Mouse (Mus musculus) neutrophil, adult 65 days (primary cell): Measurements from ENCODE around the gene Rbm26. TPM values are rescaled to one million over a fixed set of nuclear protein-coding genes. Genes with fewer than 3 reads are reported as not detected.

Experiments used
- total RNA-seq: library from RNA; stranded (reverse); gene quantifications from 2 replicates; pipeline ENCODE4 v1.2.4, GENCODE M21; 2023

Rbm26 gene
- total RNA-seq = 30.1 and 41.2 TPM in 2 replicates

DNA sequence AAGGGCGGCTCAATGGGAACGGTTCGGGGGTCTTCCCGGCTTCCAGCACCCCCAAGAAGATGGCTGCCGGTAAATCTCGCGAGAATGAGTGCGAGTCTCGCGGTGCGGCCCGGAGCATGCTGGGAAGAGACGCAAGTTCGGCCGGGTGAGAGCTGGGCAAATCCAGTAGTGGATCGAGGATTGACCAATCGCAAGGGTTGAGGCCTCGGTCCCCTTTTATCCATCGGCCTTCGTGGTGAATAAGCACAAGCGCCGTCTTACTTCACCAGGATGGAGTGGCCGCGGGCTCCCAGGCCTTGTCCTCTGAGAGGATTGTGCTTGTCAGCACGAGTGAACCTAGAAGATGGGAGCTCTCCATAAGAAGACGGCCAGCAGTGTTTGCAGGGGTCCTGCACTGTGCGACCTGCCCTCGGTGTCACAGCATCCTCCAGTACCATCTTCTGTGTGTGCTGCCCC, at the start of gene Rbm26:
Rbm26 (minus strand) TSS at position 90 of the 456 bp plus-strand sequence.

Other genes starting within 250 kb of the Rbm26 start
- gene Ndfip2, start 81.2 kb upstream of the Rbm26 start, total RNA-seq = 32.9 and 38.0 TPM in 2 replicates